Mouse (Mus musculus) spleen, adult 2 months (tissue): ENCODE results near the gene 1700030J22Rik.

ENCODE experiments used
- CTCF ChIP-seq: fragments of 200-500 bp; IDR thresholded peaks from 2 replicates; pipeline ENCODE4 v1.5.1; 2011; ENCODE audit warnings: mild to moderate bottlenecking, inconsistent platforms; ENCODE audit not compliant: insufficient read depth, insufficient read length, insufficient replicate concordance; ENCODE audit errors: extremely low read depth
- POLR2A ChIP-seq: fragments of 200-500 bp; IDR thresholded peaks from 2 replicates; pipeline ENCODE4 v1.6.1; 2011; ENCODE audit warnings: low read depth, low read length, inconsistent platforms

- TF ChIP-seq POLR2A (no peak), CTCF (no peak)
These were observed 707 bp downstream of the 1700030J22Rik start for GRCm38 (mm10) chr8:116978052-116978451.
